Mouse (Mus musculus): ENCODE data around the gene Larp1b. TPM values are rescaled to one million over a fixed set of nuclear protein-coding genes. Genes with fewer than 3 reads are reported as not detected.
"Not testable (repeated sequence)": the region's sequence is repeated elsewhere in the genome, so short reads cannot be mapped to it uniquely, and the experiment has no call there.

The Larp1b gene
- 3.6 and 5.8 TPM in 2 replicates for polyA plus RNA-seq (2014; fragmentation: Nextera tagmentation; extraction: Ambion mirVana)

- 0 out of 2 replicates have a peak, but pooled peaks cover 4% of the 10 kb centered on the region for H3K27me3 ChIP-seq (ENCODE audit: control insufficient read depth, insufficient read depth, low read length)
- H3K9ac ChIP-seq (replicated peaks; ENCODE audit: low read depth, low read length) = peak within 1 kb of the TSS; percentile 60; the same call in 1 of the 2 replicates
- no peaks in the 10 kb centered on the region for H3K4me1 ChIP-seq (ENCODE audit: control insufficient read depth, insufficient read depth, low read length)
- ATAC-seq (ENCODE audit: insufficient number of reproducible peaks, insufficient read depth, low FRiP score, low read depth) = peak; percentile 95
- under 1% methylated on average over 66 of the region's 66 CpGs for WGBS
- no peaks in the 10 kb centered on the region for H3K9me3 ChIP-seq (ENCODE audit: control insufficient read depth, low read depth, low read length)
- no peaks in the 10 kb centered on the region for H3K36me3 ChIP-seq (ENCODE audit: control insufficient read depth, insufficient read depth, low read length)
- H3K4me2 ChIP-seq (replicated peaks; ENCODE audit: low read depth, low read length) = peak within 1 kb of the TSS; percentile 99
- H3K4me3 ChIP-seq (ENCODE audit: low read depth, low read length) = peak within 1 kb of the TSS; percentile 69
- H3K27ac ChIP-seq (ENCODE audit: low read length) = peak within 1 kb of the TSS; percentile 75
Measured at GRCm38 (mm10) chr3:40949170-40949902, at the start of gene Larp1b. Gene Larp1b, plus strand, starts transcription at chr3:40949828.

GRCm38 (mm10) chr3:40902443-40902842 lies 47.2 kb upstream of the Larp1b start, which contains the start of gene 1700034I23Rik:
Gene 1700034I23Rik, minus strand, starts transcription at chr3:40902543.
- not testable (repeated sequence) for H3K4me1 ChIP-seq (ENCODE audit: control insufficient read depth, insufficient read depth, low read length); H3K4me3 ChIP-seq (ENCODE audit: low read depth, low read length); H3K4me2 ChIP-seq (replicated peaks; ENCODE audit: low read depth, low read length); H3K9ac ChIP-seq (replicated peaks; ENCODE audit: low read depth, low read length); H3K9me3 ChIP-seq (ENCODE audit: control insufficient read depth, low read depth, low read length); H3K27ac ChIP-seq (ENCODE audit: low read length); ATAC-seq (ENCODE audit: insufficient number of reproducible peaks, insufficient read depth, low FRiP score, low read depth); H3K27me3 ChIP-seq (ENCODE audit: control insufficient read depth, insufficient read depth, low read length); H3K36me3 ChIP-seq (ENCODE audit: control insufficient read depth, insufficient read depth, low read length)
- WGBS = 96% methylated on average over 4 of the region's 10 CpGs

GRCm38 (mm10) chr3:40938189-40938588 lies 11.4 kb upstream of the Larp1b start:
- Histone ChIP-seq H3K27me3 (ENCODE audit: control insufficient read depth, insufficient read depth, low read length) (no peaks in the 10 kb centered on the region), H3K4me2 (replicated peaks; ENCODE audit: low read depth, low read length) (no peak overlapping the region), H3K9me3 (ENCODE audit: control insufficient read depth, low read depth, low read length) (no peaks in the 10 kb centered on the region), H3K27ac (ENCODE audit: low read length) (no peak overlapping the region), H3K4me3 (ENCODE audit: low read depth, low read length) (no peak overlapping the region), H3K9ac (replicated peaks; ENCODE audit: low read depth, low read length) (no peak overlapping the region), H3K36me3 (ENCODE audit: control insufficient read depth, insufficient read depth, low read length) (no peaks in the 10 kb centered on the region), H3K4me1 (ENCODE audit: control insufficient read depth, insufficient read depth, low read length) (no peaks in the 10 kb centered on the region)
- WGBS = 75% methylated on average over 5 of the region's 5 CpGs
- ATAC-seq (ENCODE audit: insufficient number of reproducible peaks, insufficient read depth, low FRiP score, low read depth) = no peak

- no peaks in the 10 kb centered on the region for H3K4me1 ChIP-seq (ENCODE audit: control insufficient read depth, insufficient read depth, low read length)
- H3K4me3 ChIP-seq (ENCODE audit: low read depth, low read length) = no peak overlapping the region
- no peaks in the 10 kb centered on the region for H3K27me3 ChIP-seq (ENCODE audit: control insufficient read depth, insufficient read depth, low read length)
- over 99% methylated on average over 4 of the region's 4 CpGs for WGBS
- H3K9ac ChIP-seq (replicated peaks; ENCODE audit: low read depth, low read length) = no peak overlapping the region
- no peaks in the 10 kb centered on the region for H3K36me3 ChIP-seq (ENCODE audit: control insufficient read depth, insufficient read depth, low read length)
- no peaks in the 10 kb centered on the region for H3K9me3 ChIP-seq (ENCODE audit: control insufficient read depth, low read depth, low read length)
- H3K27ac ChIP-seq (ENCODE audit: low read length) = no peak overlapping the region
- no peak overlapping the region for H3K4me2 ChIP-seq (replicated peaks; ENCODE audit: low read depth, low read length)
- no peak for ATAC-seq (ENCODE audit: insufficient number of reproducible peaks, insufficient read depth, low FRiP score, low read depth)
Measured at GRCm38 (mm10) chr3:40938592-40938991, 11.0 kb upstream of the Larp1b start.

GRCm38 (mm10) chr3:40939019-40939418 lies 10.6 kb upstream of the Larp1b start:
- ATAC-seq (ENCODE audit: insufficient number of reproducible peaks, insufficient read depth, low FRiP score, low read depth) = no peak

GRCm38 (mm10) chr3:40949903-40950600 lies 424 bp downstream of the Larp1b start:
- H3K4me2 ChIP-seq (replicated peaks; ENCODE audit: low read depth, low read length) = peak overlapping the region; percentile 99
- ATAC-seq (ENCODE audit: insufficient number of reproducible peaks, insufficient read depth, low FRiP score, low read depth) = peak; percentile 14; the same call in 1 of the 2 replicates
- H3K4me3 ChIP-seq (ENCODE audit: low read depth, low read length) = peak overlapping the region; percentile 69
- no peaks in the 10 kb centered on the region for H3K36me3 ChIP-seq (ENCODE audit: control insufficient read depth, insufficient read depth, low read length)
- no peaks in the 10 kb centered on the region for H3K9me3 ChIP-seq (ENCODE audit: control insufficient read depth, low read depth, low read length)
- 0 out of 2 replicates have a peak, but pooled peaks cover 4% of the 10 kb centered on the region for H3K27me3 ChIP-seq (ENCODE audit: control insufficient read depth, insufficient read depth, low read length)
- H3K4me1 ChIP-seq (ENCODE audit: control insufficient read depth, insufficient read depth, low read length) = no peaks in the 10 kb centered on the region
- peak overlapping the region; percentile 60; the same call in 1 of the 2 replicates for H3K9ac ChIP-seq (replicated peaks; ENCODE audit: low read depth, low read length)
- peak overlapping the region; percentile 75 for H3K27ac ChIP-seq (ENCODE audit: low read length)
- under 1% methylated on average over 100 of the region's 118 CpGs for WGBS

More at GRCm38 (mm10) chr3:40939019-40939418, 10.6 kb upstream of the Larp1b start:
- H3K36me3 ChIP-seq (ENCODE audit: control insufficient read depth, insufficient read depth, low read length) = no peaks in the 10 kb centered on the region
- no peak overlapping the region for H3K4me2 ChIP-seq (replicated peaks; ENCODE audit: low read depth, low read length)
- H3K9me3 ChIP-seq (ENCODE audit: control insufficient read depth, low read depth, low read length) = no peaks in the 10 kb centered on the region
- no peak overlapping the region for H3K4me3 ChIP-seq (ENCODE audit: low read depth, low read length)
- no peak overlapping the region for H3K27ac ChIP-seq (ENCODE audit: low read length)
- H3K9ac ChIP-seq (replicated peaks; ENCODE audit: low read depth, low read length) = no peak overlapping the region
- no peaks in the 10 kb centered on the region for H3K4me1 ChIP-seq (ENCODE audit: control insufficient read depth, insufficient read depth, low read length)
- H3K27me3 ChIP-seq (ENCODE audit: control insufficient read depth, insufficient read depth, low read length) = no peaks in the 10 kb centered on the region

- Histone ChIP-seq H3K4me3 (ENCODE audit: low read depth, low read length) (peak overlapping the region; percentile 69), H3K27ac (ENCODE audit: low read length) (no peak overlapping the region), H3K4me1 (ENCODE audit: control insufficient read depth, insufficient read depth, low read length) (no peaks in the 10 kb centered on the region), H3K36me3 (ENCODE audit: control insufficient read depth, insufficient read depth, low read length) (no peaks in the 10 kb centered on the region), H3K9ac (replicated peaks; ENCODE audit: low read depth, low read length) (peak overlapping the region; percentile 60; the same call in 1 of the 2 replicates), H3K9me3 (ENCODE audit: control insufficient read depth, low read depth, low read length) (no peaks in the 10 kb centered on the region), H3K4me2 (replicated peaks; ENCODE audit: low read depth, low read length) (peak overlapping the region; percentile 99), H3K27me3 (ENCODE audit: control insufficient read depth, insufficient read depth, low read length) (0 out of 2 replicates have a peak, but pooled peaks cover 4% of the 10 kb centered on the region)
- under 1% methylated on average over 43 of the region's 43 CpGs for WGBS
- 0 out of 2 replicates have a peak, but pooled peaks have one; percentile 4 for ATAC-seq (ENCODE audit: insufficient number of reproducible peaks, insufficient read depth, low FRiP score, low read depth)
Measured at GRCm38 (mm10) chr3:40950601-40951201, 1.1 kb downstream of the Larp1b start.

- Histone ChIP-seq H3K27me3 (ENCODE audit: control insufficient read depth, insufficient read depth, low read length) (0 out of 2 replicates have a peak, but pooled peaks cover 4% of the 10 kb centered on the region), H3K9me3 (ENCODE audit: control insufficient read depth, low read depth, low read length) (no peaks in the 10 kb centered on the region), H3K4me2 (replicated peaks; ENCODE audit: low read depth, low read length) (peak overlapping the region; percentile 99), H3K4me1 (ENCODE audit: control insufficient read depth, insufficient read depth, low read length) (no peaks in the 10 kb centered on the region), H3K9ac (replicated peaks; ENCODE audit: low read depth, low read length) (no peak overlapping the region), H3K4me3 (ENCODE audit: low read depth, low read length) (peak overlapping the region; percentile 69), H3K36me3 (ENCODE audit: control insufficient read depth, insufficient read depth, low read length) (no peaks in the 10 kb centered on the region), H3K27ac (ENCODE audit: low read length) (no peak overlapping the region)
- 7% methylated on average over 7 of the region's 7 CpGs for WGBS
- ATAC-seq (ENCODE audit: insufficient number of reproducible peaks, insufficient read depth, low FRiP score, low read depth) = no peak
Measured at GRCm38 (mm10) chr3:40951365-40951764, 1.7 kb downstream of the Larp1b start.
